Mouse (Mus musculus) G1E (cell line): ENCODE data around the gene Rpl38. TPM values are rescaled to one million over a fixed set of nuclear protein-coding genes. Genes with fewer than 3 reads are reported as not detected.

Experiments used
- ATAC-seq: 2 replicates; pipeline ENCODE4 v1.8.0; 2016; ENCODE audit warnings: mild to moderate bottlenecking; ENCODE audit not compliant: insufficient number of reproducible peaks, poor library complexity, low FRiP score, severe bottlenecking; ENCODE audit errors: extremely low read depth
- DNase-seq: peaks from one replicate; pipeline ENCODE4 v3.0.0; 2012; ENCODE audit warnings: low spot score
- H3K27me3 ChIP-seq: 2 replicates; pipeline ENCODE4 v1.6.1; 2012; ENCODE audit warnings: mild to moderate bottlenecking, low read length, inconsistent platforms; ENCODE audit not compliant: insufficient read depth
- H3K36me3 ChIP-seq: replicated peaks from 2 replicates; pipeline ENCODE3; 2012; ENCODE audit warnings: mild to moderate bottlenecking, inconsistent platforms
- H3K4me1 ChIP-seq: 2 replicates; pipeline ENCODE4 v1.6.1; 2012; ENCODE audit warnings: low read depth, low read length, inconsistent platforms, mixed read lengths; ENCODE audit not compliant: insufficient read depth
- H3K4me3 ChIP-seq: 2 replicates; pipeline ENCODE4 v1.5.1; 2012; ENCODE audit warnings: low read depth, mild to moderate bottlenecking, inconsistent platforms, low read length, moderate library complexity, mixed read lengths
- H3K9me3 ChIP-seq: replicated peaks from 2 replicates; pipeline ENCODE4 v1.6.1; 2012; ENCODE audit warnings: inconsistent platforms
- CTCF ChIP-seq: IDR thresholded peaks from 2 replicates; pipeline ENCODE4 v1.5.1; 2012; ENCODE audit warnings: low read depth, low read length, inconsistent platforms, mixed read lengths
- GATA1 ChIP-seq: IDR thresholded peaks from 2 replicates; pipeline ENCODE4 v1.6.1; 2012; ENCODE audit warnings: borderline replicate concordance, low read length, inconsistent platforms, mixed read lengths
- GATA2 ChIP-seq: IDR thresholded peaks from 2 replicates; pipeline ENCODE4 v1.6.1; 2012; ENCODE audit warnings: low read depth, low read length, inconsistent platforms, borderline replicate concordance
- POLR2AphosphoS5 ChIP-seq: IDR thresholded peaks from 2 replicates; pipeline ENCODE4 v1.6.1; 2012; ENCODE audit warnings: low read depth, low read length, inconsistent platforms; ENCODE audit not compliant: insufficient replicate concordance
- TAL1 ChIP-seq: conservative IDR thresholded peaks from 2 replicates; pipeline ENCODE4 v1.6.1; 2012; ENCODE audit warnings: low read depth, low read length, inconsistent platforms, mixed read lengths
- polyA plus RNA-seq: library from polyadenylated mRNA; stranded (reverse); fragments of >175 nt; gene quantifications from 2 replicates; pipeline ENCODE4 v1.2.3, GENCODE M21; 2012
- total RNA-seq, 2 experiments: library from RNA; stranded (forward) in 1 of 2; stranded (reverse) in 1 of 2; fragments of 200-1000 nt in 1 of 2; fragments of >200 nt in 1 of 2; fragmentation: Nextera tagmentation in 1 of 2; gene quantifications; 2 replicates each; pipeline ENCODE4 v1.2.3; 2014 to 2017

The Rpl38 gene
- total and polyA plus RNA-seq, 3 experiments, result 420 to 2,691 (median 875) TPM

DNA sequence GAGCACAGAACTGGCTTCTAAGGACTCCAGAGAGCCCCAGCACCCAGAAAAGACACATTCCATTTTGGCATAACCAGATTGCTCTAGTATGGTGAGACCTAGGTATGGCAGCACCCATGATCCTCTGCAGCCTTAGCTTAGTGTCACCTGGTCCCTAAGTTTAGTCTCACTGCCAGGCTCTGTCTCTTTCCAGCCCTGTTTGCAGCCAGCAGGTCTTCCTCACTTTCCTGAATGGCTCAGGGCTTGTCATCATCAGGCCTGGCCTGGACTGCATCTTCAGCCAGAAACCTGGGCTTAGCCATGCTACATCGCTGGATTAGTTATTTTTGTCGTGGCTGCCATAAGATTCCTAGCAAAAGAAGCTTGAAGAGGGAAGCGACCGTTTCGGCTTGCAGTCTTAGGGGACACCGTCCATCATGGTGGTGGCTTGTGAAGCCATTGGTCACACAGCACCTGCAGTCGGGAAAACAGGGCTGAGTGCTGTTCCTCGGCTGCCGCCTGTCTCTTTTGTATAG, 17.3 kb downstream of the Rpl38 start:
- H3K27me3 ChIP-seq, result no peaks in the 10 kb centered on the region; the same call in 1 of the 2 replicates
- no peak for DNase-seq
- ATAC-seq, result no peak
- H3K4me3 ChIP-seq, result no peak overlapping the region
- H3K9me3 ChIP-seq, result peaks cover 23% of the 10 kb centered on the region
- H3K36me3 ChIP-seq, result no peaks in the 10 kb centered on the region
- TF ChIP-seq POLR2AphosphoS5, result no peak
- TF ChIP-seq TAL1, result no peak
- no peak for TF ChIP-seq GATA1
- TF ChIP-seq GATA2, result no peak
- H3K4me1 ChIP-seq, result peaks cover 9% of the 10 kb centered on the region; the same call in 1 of the 2 replicates

DNA sequence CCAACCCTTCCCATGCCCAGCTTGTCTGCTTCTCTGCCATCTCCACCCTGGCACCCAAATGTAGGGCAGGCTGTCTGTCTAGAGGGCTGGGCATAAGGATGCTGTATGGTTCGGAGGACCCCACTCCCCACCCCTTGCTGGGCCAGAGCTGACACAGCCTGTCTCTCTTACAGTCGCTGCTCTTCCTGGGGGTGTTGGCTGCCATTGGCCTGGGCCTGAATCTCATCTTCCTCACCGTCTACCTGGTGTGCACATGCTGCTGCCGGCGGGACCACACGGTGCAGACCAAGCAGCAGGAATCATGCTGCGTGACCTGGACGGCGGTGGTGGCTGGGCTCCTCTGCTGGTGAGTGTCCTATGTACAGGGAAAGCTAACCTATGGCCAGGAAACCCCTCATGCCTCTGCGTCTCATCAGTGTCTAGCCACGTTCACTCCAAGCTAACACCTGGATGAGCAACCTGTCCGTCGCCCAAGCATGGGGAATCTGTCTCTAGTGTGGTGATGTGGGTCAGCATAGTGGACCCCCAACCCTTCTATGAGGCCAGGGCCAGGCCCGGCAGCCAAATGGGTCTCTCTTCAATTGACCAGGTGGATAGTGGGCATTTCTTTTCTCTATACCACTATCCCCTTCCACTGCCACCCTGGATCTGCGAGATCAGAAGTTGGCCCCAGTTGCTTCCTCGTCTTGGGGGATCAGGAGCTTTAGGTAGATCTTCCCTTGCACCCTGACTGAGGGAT, 18.1 kb downstream of the Rpl38 start:
- Histone ChIP-seq H3K4me1 (peaks cover 9% of the 10 kb centered on the region; the same call in 1 of the 2 replicates), H3K4me3 (no peak overlapping the region), H3K36me3 (no peaks in the 10 kb centered on the region), H3K27me3 (no peaks in the 10 kb centered on the region; the same call in 1 of the 2 replicates), H3K9me3 (peaks cover 24% of the 10 kb centered on the region)
- no peak for DNase-seq
- ATAC-seq, result no peak
- TF ChIP-seq GATA2 (no peak), GATA1 (no peak)

DNA sequence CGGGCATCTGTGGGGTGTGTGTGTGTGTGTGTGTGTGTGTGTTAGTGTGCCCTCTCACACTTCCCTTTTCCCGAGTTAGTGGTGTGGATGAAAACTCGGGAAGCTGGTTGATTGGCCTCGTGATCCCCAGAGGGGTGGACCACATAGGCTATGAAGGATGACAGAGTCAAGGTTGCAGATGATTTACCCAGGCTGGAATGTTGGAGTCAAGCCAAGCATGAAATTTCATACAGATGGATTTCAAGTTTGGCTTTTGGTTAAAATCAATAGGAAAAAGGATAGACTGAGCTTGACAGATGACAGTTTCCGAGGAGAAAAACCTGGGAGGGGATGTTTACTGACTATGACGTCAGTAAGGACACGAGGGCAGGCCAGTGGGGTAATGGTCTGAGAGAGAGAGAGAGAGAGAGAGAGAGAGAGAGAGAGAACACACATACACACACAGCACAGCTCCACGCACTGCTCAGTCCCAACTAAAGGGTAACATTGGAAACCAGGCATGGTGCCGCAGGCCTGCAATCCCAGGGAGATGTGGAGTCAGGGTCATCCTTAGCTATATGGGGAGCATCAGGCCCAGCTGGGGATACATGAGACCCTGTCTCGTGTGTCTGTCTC, 19.4 kb downstream of the Rpl38 start:
- TF ChIP-seq GATA2 (no peak), GATA1 (no peak), POLR2AphosphoS5 (no peak), CTCF (no peak), TAL1 (no peak)
- Histone ChIP-seq H3K4me3 (no peak overlapping the region), H3K9me3 (peaks cover 22% of the 10 kb centered on the region), H3K4me1 (peaks cover 4% of the 10 kb centered on the region; the same call in 1 of the 2 replicates), H3K27me3 (no peaks in the 10 kb centered on the region; the same call in 1 of the 2 replicates), H3K36me3 (no peaks in the 10 kb centered on the region)
- DNase-seq, result no peak
- ATAC-seq, result no peak

GRCm38 (mm10) chr11:114688729-114689128, 20.4 kb downstream of the Rpl38 start:
- TF ChIP-seq CTCF (no peak), GATA2 (no peak), POLR2AphosphoS5 (no peak), GATA1 (no peak), TAL1 (no peak)
- no peak for DNase-seq

DNA sequence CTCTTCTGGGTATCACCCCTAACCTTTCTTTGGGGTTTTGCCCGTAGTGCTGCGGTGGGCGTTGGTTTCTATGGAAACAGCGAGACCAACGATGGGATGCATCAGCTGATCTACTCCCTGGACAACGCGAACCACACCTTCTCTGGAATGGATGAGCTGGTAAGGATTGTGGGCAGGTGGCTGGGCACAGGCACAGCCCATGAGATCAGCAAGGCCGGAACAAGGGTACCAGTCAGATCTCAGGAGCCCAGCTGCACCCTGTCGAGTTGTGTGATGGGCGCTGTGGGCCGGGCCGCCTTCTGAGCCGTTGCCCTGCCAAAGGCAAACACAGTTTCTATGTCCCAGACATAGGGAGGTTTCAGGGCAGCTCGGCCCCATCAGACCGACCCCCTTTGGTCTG, 21.9 kb downstream of the Rpl38 start:
- ATAC-seq (no peak), DNase-seq (no peak)
- Histone ChIP-seq H3K36me3 (no peaks in the 10 kb centered on the region), H3K27me3 (no peaks in the 10 kb centered on the region; the same call in 1 of the 2 replicates), H3K9me3 (peaks cover 27% of the 10 kb centered on the region), H3K4me1 (no peaks in the 10 kb centered on the region), H3K4me3 (no peak overlapping the region)
- TF ChIP-seq CTCF, result no peak
- TF ChIP-seq POLR2AphosphoS5, result no peak
- no peak for TF ChIP-seq GATA2
- TF ChIP-seq TAL1, result no peak
- TF ChIP-seq GATA1, result no peak

More at GRCm38 (mm10) chr11:114688729-114689128, 20.4 kb downstream of the Rpl38 start:
- no peak for ATAC-seq
- H3K36me3 ChIP-seq, result no peaks in the 10 kb centered on the region
- H3K27me3 ChIP-seq, result no peaks in the 10 kb centered on the region; the same call in 1 of the 2 replicates
- peaks cover 4% of the 10 kb centered on the region; the same call in 1 of the 2 replicates for H3K4me1 ChIP-seq
- no peak overlapping the region for H3K4me3 ChIP-seq
- H3K9me3 ChIP-seq, result peaks cover 22% of the 10 kb centered on the region

- TF ChIP-seq GATA1, result no peak
- TF ChIP-seq POLR2AphosphoS5, result no peak
- no peak for TF ChIP-seq CTCF
- peaks cover 23% of the 10 kb centered on the region for H3K9me3 ChIP-seq
- DNase-seq, result no peak
- no peaks in the 10 kb centered on the region for H3K27me3 ChIP-seq
- no peaks in the 10 kb centered on the region for H3K36me3 ChIP-seq
- no peak for ATAC-seq
- no peaks in the 10 kb centered on the region for H3K4me1 ChIP-seq
- H3K4me3 ChIP-seq, result no peak overlapping the region
Measured at GRCm38 (mm10) chr11:114691454-114692182, 23.3 kb downstream of the Rpl38 start.
